Mouse (Mus musculus) CH12.LX (cell line): Measurements from ENCODE around the gene Bst2. TPM values are rescaled to one million over a fixed set of nuclear protein-coding genes. Genes with fewer than 3 reads are reported as not detected.

ENCODE experiments used
- DNase-seq: peaks from one replicate; pipeline ENCODE4 v3.0.0-alpha.2; 2013; ENCODE audit errors: extremely low read depth
- H3K27ac ChIP-seq: 2 replicates; pipeline ENCODE4 v1.5.1; 2012; ENCODE audit warnings: low read depth, mild to moderate bottlenecking, control low read depth, moderate library complexity; ENCODE audit not compliant: insufficient read depth
- H3K27me3 ChIP-seq: replicated peaks from 2 replicates; pipeline ENCODE3; 2012; ENCODE audit warnings: inconsistent platforms
- H3K36me3 ChIP-seq, 2 experiments: replicated peaks in 1 of 2; 2 replicates each; pipeline versions ENCODE3 to v1.6.1; 2012; ENCODE audit warnings: inconsistent platforms in 1 of 2, low read length in 1 of 2, mild to moderate bottlenecking in 1 of 2, mixed read lengths in 1 of 2, moderate library complexity in 1 of 2; ENCODE audit not compliant: control insufficient read depth in 1 of 2, insufficient read depth in 1 of 2
- H3K4me1 ChIP-seq, 2 experiments: 2 replicates each; pipeline ENCODE4 v1.6.1; 2012; ENCODE audit warnings: inconsistent platforms in 1 of 2, moderate library complexity in 1 of 2; ENCODE audit not compliant: insufficient read depth in 2 of 2, control insufficient read depth in 1 of 2
- H3K4me2 ChIP-seq: 2 replicates; pipeline ENCODE4 v1.6.1; 2012; ENCODE audit warnings: low read depth, mild to moderate bottlenecking, control low read depth; ENCODE audit not compliant: poor library complexity, insufficient read depth, severe bottlenecking
- H3K4me3 ChIP-seq, 3 experiments: fragments of 150-350 bp in 1 of 3; sonication (generic) in 1 of 3; replicated peaks in 1 of 3; 2 replicates each; pipeline versions ENCODE3 to v1.5.1; 2011 to 2012; ENCODE audit warnings: low read depth in 2 of 3, low read length in 2 of 3, mild to moderate bottlenecking in 2 of 3, moderate library complexity in 2 of 3, control low read depth in 1 of 3, improper control_type of control experiment in 1 of 3, inconsistent platforms in 1 of 3, mixed read lengths in 1 of 3; ENCODE audit not compliant: poor library complexity in 1 of 3
- H3K79me2 ChIP-seq: replicated peaks from 2 replicates; pipeline ENCODE4 v1.6.1; 2012; ENCODE audit warnings: mild to moderate bottlenecking, moderate library complexity; ENCODE audit not compliant: control insufficient read depth, poor library complexity, insufficient read depth, severe bottlenecking; ENCODE audit errors: extremely low read depth
- H3K9ac ChIP-seq: 2 replicates; pipeline ENCODE4 v1.6.1; 2012; ENCODE audit warnings: low read depth, mild to moderate bottlenecking, control low read depth, moderate library complexity; ENCODE audit not compliant: insufficient read depth
- H3K9me3 ChIP-seq: replicated peaks from 2 replicates; pipeline ENCODE3; 2012; ENCODE audit warnings: low read length, inconsistent platforms, mixed read lengths
- BHLHE40 ChIP-seq: IDR thresholded peaks from 2 replicates; pipeline ENCODE4 v1.6.1; 2011; ENCODE audit warnings: mild to moderate bottlenecking, low read depth, low read length, improper control_type of control experiment
- CHD2 ChIP-seq: IDR thresholded peaks from 2 replicates; pipeline ENCODE4 v1.6.1; 2011; ENCODE audit warnings: low read length, improper control_type of control experiment
- CTCF ChIP-seq, 2 experiments: IDR thresholded peaks in 1 of 2; conservative IDR thresholded peaks in 1 of 2; 2 replicates each; pipeline ENCODE4 v1.5.1; 2011 to 2012; ENCODE audit warnings: low read depth in 2 of 2, low read length in 2 of 2, improper control_type of control experiment in 1 of 2, inconsistent platforms in 1 of 2, mild to moderate bottlenecking in 1 of 2, moderate library complexity in 1 of 2
- E2F4 ChIP-seq: IDR thresholded peaks from 2 replicates; pipeline ENCODE4 v1.6.1; 2011; ENCODE audit warnings: low read depth, low read length, improper control_type of control experiment; ENCODE audit not compliant: insufficient replicate concordance
- ELF1 ChIP-seq: IDR thresholded peaks from 2 replicates; pipeline ENCODE4 v1.6.1; 2014; ENCODE audit warnings: low read depth, mild to moderate bottlenecking, inconsistent platforms, low read length, improper control_type of control experiment
- ETS1 ChIP-seq: conservative IDR thresholded peaks from 2 replicates; pipeline ENCODE4 v1.6.1; 2012; ENCODE audit warnings: low read depth, mild to moderate bottlenecking, inconsistent platforms, low read length, improper control_type of control experiment, moderate library complexity
- GABPA ChIP-seq: IDR thresholded peaks from 2 replicates; pipeline ENCODE4 v1.6.1; 2012; ENCODE audit warnings: low read depth, low read length, improper control_type of control experiment, inconsistent platforms; ENCODE audit not compliant: insufficient replicate concordance
- HCFC1 ChIP-seq: IDR thresholded peaks from 2 replicates; pipeline ENCODE4 v1.6.1; 2012; ENCODE audit warnings: low read depth, mild to moderate bottlenecking, inconsistent platforms, low read length, improper control_type of control experiment
- IRF4 ChIP-seq: IDR thresholded peaks from 2 replicates; pipeline ENCODE4 v1.6.1; 2014; ENCODE audit warnings: low read depth, mild to moderate bottlenecking, inconsistent platforms, low read length, improper control_type of control experiment
- JUND ChIP-seq: conservative IDR thresholded peaks from 2 replicates; pipeline ENCODE4 v1.6.1; 2011; ENCODE audit warnings: low read depth, low read length, improper control_type of control experiment
- MAX ChIP-seq: IDR thresholded peaks from 2 replicates; pipeline ENCODE4 v1.6.1; 2011; ENCODE audit warnings: low read length, improper control_type of control experiment
- MAZ ChIP-seq: IDR thresholded peaks from 2 replicates; pipeline ENCODE4 v1.6.1; 2012; ENCODE audit warnings: low read depth, mild to moderate bottlenecking, inconsistent platforms, low read length, improper control_type of control experiment, moderate library complexity
- MEF2A ChIP-seq: IDR thresholded peaks from 2 replicates; pipeline ENCODE4 v1.6.1; 2014; ENCODE audit warnings: low read depth, mild to moderate bottlenecking, inconsistent platforms, low read length, improper control_type of control experiment, borderline replicate concordance
- MYC ChIP-seq: IDR thresholded peaks from 2 replicates; pipeline ENCODE4 v1.6.1; 2011; ENCODE audit warnings: low read depth, mild to moderate bottlenecking, improper control_type of control experiment, low read length
- NELFE ChIP-seq: IDR thresholded peaks from 2 replicates; pipeline ENCODE4 v1.6.1; 2011; ENCODE audit warnings: low read depth, low read length, improper control_type of control experiment
- PAX5 ChIP-seq: IDR thresholded peaks from 2 replicates; pipeline ENCODE4 v1.6.1; 2012; ENCODE audit warnings: low read length, inconsistent platforms, mixed read lengths
- POLR2A ChIP-seq: IDR thresholded peaks from 2 replicates; pipeline ENCODE4 v1.6.1; 2011; ENCODE audit warnings: low read depth, mild to moderate bottlenecking, improper control_type of control experiment, low read length
- RAD21 ChIP-seq: IDR thresholded peaks from 2 replicates; pipeline ENCODE4 v1.6.1; 2011; ENCODE audit warnings: low read depth, mild to moderate bottlenecking, low read length, improper control_type of control experiment, moderate library complexity
- RCOR1 ChIP-seq: conservative IDR thresholded peaks from 2 replicates; pipeline ENCODE4 v1.6.1; 2012; ENCODE audit warnings: low read depth, mild to moderate bottlenecking, inconsistent platforms, low read length, improper control_type of control experiment
- SMC3 ChIP-seq: IDR thresholded peaks from 2 replicates; pipeline ENCODE4 v1.6.1; 2011; ENCODE audit warnings: low read depth, low read length, improper control_type of control experiment
- TCF12 ChIP-seq: IDR thresholded peaks from 2 replicates; pipeline ENCODE4 v1.6.1; 2014; ENCODE audit warnings: low read depth, mild to moderate bottlenecking, inconsistent platforms, low read length, improper control_type of control experiment
- UBTF ChIP-seq: IDR thresholded peaks from 2 replicates; pipeline ENCODE4 v1.6.1; 2012; ENCODE audit warnings: low read depth, mild to moderate bottlenecking, inconsistent platforms, low read length, improper control_type of control experiment, moderate library complexity
- ZC3H11A ChIP-seq: IDR thresholded peaks from 2 replicates; pipeline ENCODE4 v1.6.1; 2012; ENCODE audit warnings: low read depth, mild to moderate bottlenecking, inconsistent platforms, low read length, improper control_type of control experiment
- ZMIZ1 ChIP-seq: IDR thresholded peaks from 2 replicates; pipeline ENCODE4 v1.6.1; 2012; ENCODE audit warnings: low read depth, mild to moderate bottlenecking, inconsistent platforms, low read length, improper control_type of control experiment
- ZNF384 ChIP-seq: IDR thresholded peaks from 2 replicates; pipeline ENCODE4 v1.6.1; 2012; ENCODE audit warnings: low read depth, low read length, improper control_type of control experiment, inconsistent platforms
- dilution Hi-C: fragments of 300-500 bp; cut with MboI; formaldehyde crosslinking; loops from 2 replicates; pipeline ENCODE4 v1.14.3; 2020; ENCODE audit warnings: low sequenced_read_pairs; ENCODE audit not compliant: extremely low pct_unique_long_range_greater_than_20kb, extremely low pct_ligation_motif_present
- in situ Hi-C: fragments of 300-500 bp; cut with MboI; formaldehyde crosslinking; loops from 3 replicates; pipeline ENCODE4 v1.14.3; 2019; ENCODE audit warnings: low sequenced_read_pairs, low pct_ligation_motif_present, low pct_unique_long_range_greater_than_20kb, mixed read lengths
- polyA plus RNA-seq: library from polyadenylated mRNA; unstranded; fragments of >175 nt; gene quantifications from 2 replicates; pipeline ENCODE4 v1.2.1, GENCODE M21; 2012; ENCODE audit warnings: low read depth; ENCODE audit not compliant: insufficient read length
- total RNA-seq, 2 experiments: library from RNA; depleted of rRNA; stranded (reverse); fragments of 300-350 nt in 1 of 2; fragments of >200 nt in 1 of 2; gene quantifications; 2 replicates each; pipeline ENCODE4 v1.2.3; 2012 to 2014

The Bst2 gene
- total and polyA plus RNA-seq, 3 experiments, result 214 to 424 (median 304) TPM

DNA sequence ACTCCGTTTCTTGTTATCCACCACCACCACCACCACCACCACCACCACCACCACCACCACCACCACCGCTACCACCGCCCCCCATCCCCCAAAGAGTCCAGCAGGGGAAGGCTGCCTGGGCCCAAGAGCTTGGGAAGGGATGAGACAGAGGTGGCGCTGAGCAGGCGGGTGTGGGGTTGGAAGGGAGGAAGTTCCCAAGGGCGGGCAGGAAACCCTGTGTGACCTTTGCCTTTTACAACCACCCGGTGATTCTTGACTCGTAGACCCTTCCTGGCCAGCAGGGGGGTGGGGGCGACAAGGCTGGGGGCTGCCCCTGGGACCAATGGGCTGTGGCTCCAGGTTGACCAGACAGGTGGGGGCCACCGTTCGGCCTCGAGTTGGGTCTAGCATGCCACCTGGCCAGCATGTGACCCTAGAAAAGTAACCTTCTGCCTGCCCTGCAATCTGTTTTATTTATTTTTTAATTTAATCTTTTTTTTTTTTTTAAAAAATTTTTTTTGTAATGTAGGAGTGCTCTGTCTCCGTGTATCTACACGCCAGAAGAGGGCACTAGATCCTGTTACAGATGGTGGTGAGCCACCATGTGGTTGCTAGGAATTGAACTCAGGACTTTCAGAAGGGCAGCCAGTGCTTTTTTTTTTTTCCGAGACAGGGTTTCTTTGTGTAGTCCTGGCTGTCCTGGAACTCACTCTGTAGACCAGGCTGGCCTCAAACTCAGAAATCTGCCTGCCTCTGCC lies 24.1 kb downstream of the Bst2 start:
- H3K36me3 ChIP-seq, result no peaks in the 10 kb centered on the region
- dilution Hi-C loops, result no loop called here

DNA sequence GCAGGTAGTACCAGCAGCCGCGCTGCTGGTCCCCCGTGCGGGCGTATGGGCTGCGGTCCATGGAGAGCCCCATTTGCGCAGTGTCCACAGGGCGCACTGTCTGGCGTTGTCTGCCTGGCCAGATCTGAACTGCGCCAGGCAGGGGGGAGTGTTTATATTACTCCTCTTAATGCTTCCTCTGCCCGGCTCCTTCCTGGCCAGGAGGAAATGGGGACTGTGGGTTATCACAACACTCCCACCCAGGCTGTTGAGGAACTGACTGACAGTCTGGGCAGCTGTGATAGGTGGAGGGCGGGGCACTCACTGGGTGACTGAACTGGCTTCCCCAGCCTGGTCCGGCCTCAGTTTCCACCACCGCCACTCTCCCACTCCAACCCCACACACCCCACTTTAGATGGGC lies 25.6 kb downstream of the Bst2 start, which contains the start of gene Plvap:
Gene Plvap (minus strand): TSS at position 109 of the 400 bp plus-strand sequence.
- H3K4me3 ChIP-seq, result no peak within 1 kb of the TSS

More for the DNA sequence above, 24.1 kb downstream of the Bst2 start:
- Histone ChIP-seq H3K27ac (no peak overlapping the region), H3K4me1 (peaks cover 0 to 5% of the 10 kb centered on the region in 2 experiments; a peak in 1 of 4 replicates), H3K79me2 (no peaks in the 10 kb centered on the region), H3K4me2 (no peak overlapping the region), H3K9ac (no peak overlapping the region), H3K9me3 (no peaks in the 10 kb centered on the region), H3K27me3 (peaks cover 34% of the 10 kb centered on the region), H3K4me3 (no peak overlapping the region)
- DNase-seq, result no peak
- in situ Hi-C loops, result no loop called here
- TF ChIP-seq SMC3 (peak; percentile 22), ZNF384 (peak; percentile 77), RAD21 (peak; percentile 6; the same call in 1 of the 2 replicates), ZC3H11A (no peak), MYC (0 out of 2 replicates have a peak, but pooled peaks have one; percentile 47), MAX (no peak), CTCF (conservative IDR thresholded peaks at IDR 0.05 in 1 of 2, IDR thresholded peaks at IDR 0.05 in 1 of 2; ENCODE audit: low read depth in 2 of 2, low read length in 2 of 2) (peak in 1 of 2 experiments; percentile 65; a peak in 2 of 4 replicates)

DNA sequence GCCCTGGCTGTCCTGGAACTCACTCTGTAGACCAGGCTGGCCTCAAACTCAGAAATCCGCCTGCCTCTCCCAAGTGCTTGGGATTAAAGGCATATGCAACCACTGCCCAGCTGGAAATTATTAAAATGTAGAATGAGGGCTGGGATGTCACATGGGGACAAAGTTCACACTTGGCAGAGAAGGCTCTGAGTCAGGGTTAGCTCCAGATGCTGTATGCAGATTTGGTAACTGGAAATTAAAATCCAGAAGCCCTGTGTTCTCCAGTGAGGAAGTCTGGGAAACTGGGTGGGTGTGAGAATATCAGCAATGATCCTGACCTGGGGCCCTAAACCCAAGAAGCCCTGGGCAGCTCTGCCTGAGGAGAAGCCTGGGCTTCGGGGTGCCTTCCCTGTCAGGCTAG lies 27.9 kb downstream of the Bst2 start:
- peaks cover 0 to 2% of the 10 kb centered on the region in 2 experiments; a peak in 1 of 4 replicates for H3K4me1 ChIP-seq
- DNase-seq, result no peak
- H3K79me2 ChIP-seq, result no peaks in the 10 kb centered on the region
- peaks cover 67% of the 10 kb centered on the region for H3K27me3 ChIP-seq
- dilution Hi-C loops (no loop called here), in situ Hi-C loops (loop anchor here (10.0 kb wide), 1 partner anchor 65 kb away; no protein-coding TSS in a partner anchor)
- TF ChIP-seq POLR2A, result no peak
- TF ChIP-seq HCFC1, result no peak
- no peak for TF ChIP-seq RCOR1
- no peak for TF ChIP-seq ZMIZ1
- TF ChIP-seq JUND, result no peak
- TF ChIP-seq CHD2, result no peak
- TF ChIP-seq ETS1, result no peak
- TF ChIP-seq PAX5, result no peak
- no peak for TF ChIP-seq UBTF
- TF ChIP-seq BHLHE40, result no peak
- no peak for TF ChIP-seq RAD21
- no peak for TF ChIP-seq GABPA
- no peak for TF ChIP-seq ELF1
- TF ChIP-seq NELFE, result no peak
- no peak for TF ChIP-seq TCF12
- no peak overlapping the region for H3K4me3 ChIP-seq
- no peaks in the 10 kb centered on the region for H3K36me3 ChIP-seq
- H3K27ac ChIP-seq, result no peak overlapping the region
- H3K9ac ChIP-seq, result no peak overlapping the region
- no peak overlapping the region for H3K4me2 ChIP-seq
- H3K9me3 ChIP-seq, result no peaks in the 10 kb centered on the region

More for the DNA sequence above, 25.6 kb downstream of the Bst2 start, which contains the start of gene Plvap:
- in situ Hi-C loops, result no loop called here
- Histone ChIP-seq H3K9ac (no peak within 1 kb of the TSS), H3K27ac (no peak within 1 kb of the TSS), H3K36me3 (no peaks in the 10 kb centered on the region), H3K27me3 (peaks cover 49% of the 10 kb centered on the region), H3K4me1 (peaks cover 0 to 2% of the 10 kb centered on the region in 2 experiments; a peak in 1 of 4 replicates), H3K4me2 (no peak within 1 kb of the TSS), H3K79me2 (no peaks in the 10 kb centered on the region), H3K9me3 (no peaks in the 10 kb centered on the region)
- no peak for DNase-seq
- TF ChIP-seq HCFC1 (no peak), POLR2A (no peak), ZNF384 (no peak), MAZ (no peak), MEF2A (no peak), IRF4 (no peak), E2F4 (no peak)
- dilution Hi-C loops, result no loop called here
